Mouse (Mus musculus): ENCODE results near the gene Cldn14.

DNA sequence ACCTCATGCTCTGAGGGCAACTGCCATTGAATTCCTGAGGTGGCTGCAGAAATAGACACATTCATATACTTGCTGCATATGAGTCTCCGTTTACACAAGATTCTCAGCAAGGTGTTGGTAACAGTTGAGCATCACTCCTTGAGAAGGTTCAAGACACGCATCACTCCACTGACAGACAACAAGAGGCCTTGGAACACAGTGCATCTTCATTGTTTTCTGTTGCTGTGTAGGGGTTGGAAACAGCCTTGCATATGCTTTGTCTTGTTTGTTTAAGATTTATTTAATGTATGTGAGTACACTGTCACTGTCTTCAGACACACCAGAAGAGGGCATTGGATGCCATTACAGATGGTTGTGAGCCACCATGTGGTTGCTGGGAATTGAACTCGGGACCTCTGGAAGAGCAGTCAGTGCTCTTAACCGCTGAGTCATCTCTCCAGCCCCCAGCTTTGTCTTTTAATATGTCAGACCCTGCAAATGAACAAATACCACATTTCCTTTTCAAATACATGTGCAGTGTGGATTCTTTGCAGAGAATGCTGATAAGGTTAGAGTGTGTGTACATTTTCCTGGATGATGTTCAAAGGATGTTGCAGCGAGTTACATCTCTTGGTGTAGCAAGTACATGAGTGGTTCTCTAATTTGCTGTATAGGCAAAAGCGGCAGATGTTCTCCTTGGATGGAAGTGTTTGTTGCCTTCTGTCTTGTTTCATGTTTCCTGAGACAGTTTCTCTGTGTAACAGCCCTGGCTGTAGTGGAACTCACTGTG is 130.8 kb downstream of the Cldn14 start:
- TF ChIP-seq POLR2A (IDR thresholded peaks at IDR 0.05; ENCODE audit: low read depth, low read length) (no peak), CTCF (IDR thresholded peaks at IDR 0.05; ENCODE audit: borderline replicate concordance, insufficient read depth, low read length) (no peak)
